Mouse (Mus musculus) midbrain, embryonic 12.5 days (tissue): ENCODE data around the gene Kbtbd4. TPM values are rescaled to one million over a fixed set of nuclear protein-coding genes. Genes with fewer than 3 reads are reported as not detected.
"Not testable (repeated sequence)": the region's sequence is repeated elsewhere in the genome, so short reads cannot be mapped to it uniquely, and the experiment has no call there.

Experiments
- ATAC-seq: fragments of 200-750 bp; cut with Nextera tagmentation; 2 replicates; pipeline ENCODE4 v1.8.0; 2017; ENCODE audit warnings: low read depth, moderate TSS enrichment, moderate library complexity; ENCODE audit not compliant: low FRiP score
- H3K27ac ChIP-seq: fragments of 300-500 bp; sonication (generic); replicated peaks from 2 replicates; pipeline ENCODE4 v1.5.1; 2016; ENCODE audit warnings: mild to moderate bottlenecking
- H3K27me3 ChIP-seq: fragments of 300-500 bp; sonication (generic); 2 replicates; pipeline ENCODE4 v1.6.1; 2016; ENCODE audit warnings: mild to moderate bottlenecking
- H3K36me3 ChIP-seq: fragments of 300-500 bp; sonication (generic); 2 replicates; pipeline ENCODE4 v1.6.1; 2016
- H3K4me1 ChIP-seq: fragments of 300-500 bp; sonication (generic); 2 replicates; pipeline ENCODE4 v1.6.1; 2016
- H3K4me2 ChIP-seq: fragments of 300-500 bp; sonication (generic); replicated peaks from 2 replicates; pipeline ENCODE4 v1.6.1; 2016; ENCODE audit warnings: mild to moderate bottlenecking, moderate library complexity
- H3K4me3 ChIP-seq: fragments of 300-500 bp; sonication (generic); 2 replicates; pipeline ENCODE4 v1.5.1; 2016; ENCODE audit warnings: mild to moderate bottlenecking
- H3K9ac ChIP-seq: fragments of 300-500 bp; sonication (generic); replicated peaks from 2 replicates; pipeline ENCODE4 v1.6.1; 2016; ENCODE audit warnings: mild to moderate bottlenecking, moderate library complexity
- H3K9me3 ChIP-seq: fragments of 300-500 bp; sonication (generic); 2 replicates; pipeline ENCODE4 v1.6.1; 2016; ENCODE audit warnings: mild to moderate bottlenecking
- WGBS: fragments of 180-500 bp; shearing (Covaris S2); methylation state at CpG from one replicate; pipeline ENCODE4 v1.1.7; 2016; 5-methylcytosine and 5-hydroxymethylcytosine counted together
- polyA plus RNA-seq: library from polyadenylated mRNA; unstranded; fragments of >200 nt; fragmentation: Nextera tagmentation; extraction: Ambion mirVana; gene quantifications from 2 replicates; pipeline ENCODE4 v1.2.1, GENCODE M21; 2016

Gene Kbtbd4
- polyA plus RNA-seq, 1 experiment from 2014 or later = 54.5 TPM

GRCm38 (mm10) chr2:90881824-90882223 is 22.7 kb upstream of the Kbtbd4 start:
- no peak overlapping the region for H3K4me3 ChIP-seq
- ATAC-seq = no peak
- no peak overlapping the region for H3K27ac ChIP-seq
- H3K4me2 ChIP-seq = no peak overlapping the region
- 81% methylated on average over 2 of the region's 2 CpGs for WGBS
- H3K9ac ChIP-seq = no peak overlapping the region
- no peaks in the 10 kb centered on the region for H3K36me3 ChIP-seq
- H3K27me3 ChIP-seq = peaks cover 38% of the 10 kb centered on the region
- H3K9me3 ChIP-seq = no peaks in the 10 kb centered on the region
- H3K4me1 ChIP-seq = peaks cover 24% of the 10 kb centered on the region

- WGBS = under 1% methylated on average over 45 of the region's 45 CpGs
Observed at GRCm38 (mm10) chr2:90885218-90886041, 19.1 kb upstream of the Kbtbd4 start, which contains the start of gene C1qtnf4. Gene C1qtnf4 (plus strand): TSS chr2:90885860.

GRCm38 (mm10) chr2:90886436-90886835 is 18.1 kb upstream of the Kbtbd4 start:
- Histone ChIP-seq H3K9ac (peak overlapping the region; percentile 78), H3K27ac (peak overlapping the region; percentile 75), H3K4me3 (peak overlapping the region; percentile 63), H3K36me3 (no peaks in the 10 kb centered on the region), H3K4me2 (peak overlapping the region; percentile 89), H3K27me3 (peaks cover 76% of the 10 kb centered on the region), H3K4me1 (peaks cover 34% of the 10 kb centered on the region), H3K9me3 (no peaks in the 10 kb centered on the region)
- no peak for ATAC-seq
- WGBS = 21% methylated on average over 6 of the region's 6 CpGs

More at GRCm38 (mm10) chr2:90885218-90886041, 19.1 kb upstream of the Kbtbd4 start, which contains the start of gene C1qtnf4:
- Histone ChIP-seq H3K4me3 (peak within 1 kb of the TSS; percentile 63), H3K4me1 (peaks cover 35% of the 10 kb centered on the region), H3K9ac (peak within 1 kb of the TSS; percentile 78), H3K36me3 (no peaks in the 10 kb centered on the region), H3K27me3 (peaks cover 66% of the 10 kb centered on the region), H3K27ac (peak within 1 kb of the TSS; percentile 75), H3K4me2 (peak within 1 kb of the TSS; percentile 89), H3K9me3 (no peaks in the 10 kb centered on the region)
- ATAC-seq = peak; percentile 79

GRCm38 (mm10) chr2:90887627-90888026 is 16.9 kb upstream of the Kbtbd4 start:
- no peak overlapping the region for H3K9ac ChIP-seq
- 69% methylated on average over 5 of the region's 5 CpGs for WGBS
- ATAC-seq = no peak
- peak overlapping the region; percentile 63; the same call in 1 of the 2 replicates for H3K4me3 ChIP-seq
- peaks cover 34% of the 10 kb centered on the region for H3K4me1 ChIP-seq
- no peak overlapping the region for H3K27ac ChIP-seq
- H3K27me3 ChIP-seq = peaks cover 77% of the 10 kb centered on the region
- no peaks in the 10 kb centered on the region for H3K9me3 ChIP-seq
- H3K36me3 ChIP-seq = no peaks in the 10 kb centered on the region
- peak overlapping the region; percentile 89 for H3K4me2 ChIP-seq

GRCm38 (mm10) chr2:90889550-90890548 is 14.7 kb upstream of the Kbtbd4 start:
- no peak overlapping the region for H3K27ac ChIP-seq

GRCm38 (mm10) chr2:90893673-90894298 is 10.8 kb upstream of the Kbtbd4 start:
- Histone ChIP-seq H3K27me3 (peaks cover 28% of the 10 kb centered on the region), H3K9me3 (no peaks in the 10 kb centered on the region), H3K27ac (no peak overlapping the region), H3K9ac (no peak overlapping the region), H3K4me1 (peaks cover 14% of the 10 kb centered on the region), H3K4me2 (no peak overlapping the region), H3K4me3 (no peak overlapping the region), H3K36me3 (peaks cover 55% of the 10 kb centered on the region)
- ATAC-seq = no peak
- WGBS = 93% methylated on average over 6 of the region's 6 CpGs

More at GRCm38 (mm10) chr2:90889550-90890548, 14.7 kb upstream of the Kbtbd4 start:
- H3K4me3 ChIP-seq = peak overlapping the region; percentile 48
- peak; percentile 51 for ATAC-seq
- H3K36me3 ChIP-seq = peaks cover 17% of the 10 kb centered on the region; the same call in 1 of the 2 replicates
- H3K4me2 ChIP-seq = peak overlapping the region; percentile 63
- peaks cover 67% of the 10 kb centered on the region for H3K27me3 ChIP-seq
- WGBS = 7% methylated on average over 131 of the region's 133 CpGs
- H3K4me1 ChIP-seq = peaks cover 29% of the 10 kb centered on the region
- peak overlapping the region; percentile 39; the same call in 1 of the 2 replicates for H3K9ac ChIP-seq
- H3K9me3 ChIP-seq = no peaks in the 10 kb centered on the region

- not testable (repeated sequence) for ATAC-seq, H3K4me2 ChIP-seq, H3K27ac ChIP-seq, H3K9ac ChIP-seq, H3K9me3 ChIP-seq, H3K4me3 ChIP-seq
- H3K4me1 ChIP-seq = peaks cover 12% of the 10 kb centered on the region
- peaks cover 60% of the 10 kb centered on the region for H3K36me3 ChIP-seq
- H3K27me3 ChIP-seq = peaks cover 23% of the 10 kb centered on the region
- 93% methylated on average over 3 of the region's 3 CpGs for WGBS
Observed at GRCm38 (mm10) chr2:90894299-90894677, 10.3 kb upstream of the Kbtbd4 start.

GRCm38 (mm10) chr2:90903398-90903797 is 1.1 kb upstream of the Kbtbd4 start:
- peaks cover 27% of the 10 kb centered on the region for H3K4me1 ChIP-seq
- no peaks in the 10 kb centered on the region for H3K9me3 ChIP-seq
- peak overlapping the region; percentile 94 for H3K9ac ChIP-seq
- WGBS = 96% methylated on average over 2 of the region's 2 CpGs
- peak overlapping the region; percentile 79 for H3K4me2 ChIP-seq
- no peaks in the 10 kb centered on the region for H3K27me3 ChIP-seq
- H3K36me3 ChIP-seq = peaks cover 46% of the 10 kb centered on the region
- H3K27ac ChIP-seq = no peak overlapping the region
- peak overlapping the region; percentile 92 for H3K4me3 ChIP-seq
- ATAC-seq = no peak

- Histone ChIP-seq H3K27me3 (no peaks in the 10 kb centered on the region), H3K27ac (peak overlapping the region; percentile 89), H3K4me2 (peak overlapping the region; percentile 79), H3K4me1 (peaks cover 27% of the 10 kb centered on the region), H3K9ac (peak overlapping the region; percentile 94), H3K4me3 (peak overlapping the region; percentile 92), H3K36me3 (peaks cover 49% of the 10 kb centered on the region), H3K9me3 (no peaks in the 10 kb centered on the region)
- WGBS = 1% methylated on average over 21 of the region's 21 CpGs
- ATAC-seq = peak; percentile 74
Observed at GRCm38 (mm10) chr2:90904856-90905224, 300 bp downstream of the Kbtbd4 start.

GRCm38 (mm10) chr2:90906721-90907120 is 2.2 kb downstream of the Kbtbd4 start:
- Histone ChIP-seq H3K4me1 (peaks cover 27% of the 10 kb centered on the region), H3K27ac (no peak overlapping the region), H3K9ac (no peak overlapping the region), H3K4me2 (no peak overlapping the region), H3K36me3 (peaks cover 57% of the 10 kb centered on the region), H3K9me3 (no peaks in the 10 kb centered on the region), H3K27me3 (no peaks in the 10 kb centered on the region), H3K4me3 (no peak overlapping the region)
- 91% methylated on average over 2 of the region's 2 CpGs for WGBS
- no peak for ATAC-seq

- Histone ChIP-seq H3K27me3 (no peaks in the 10 kb centered on the region), H3K4me2 (no peak overlapping the region), H3K36me3 (peaks cover 67% of the 10 kb centered on the region), H3K27ac (no peak overlapping the region), H3K9me3 (no peaks in the 10 kb centered on the region), H3K4me3 (no peak overlapping the region), H3K9ac (no peak overlapping the region), H3K4me1 (peaks cover 13% of the 10 kb centered on the region)
- WGBS = 91% methylated on average over 1 of the region's 1 CpGs
- no peak for ATAC-seq
Observed at GRCm38 (mm10) chr2:90910861-90911260, 6.3 kb downstream of the Kbtbd4 start.
